Mouse (Mus musculus) frontal cortex, adult (tissue): ENCODE data around the gene Tbx18.
A peak's percentile ranks its signal among the peaks of the same experiment; 100 is the strongest.

Experiments used
- ATAC-seq: cut with Nextera tagmentation; 2 replicates; pipeline ENCODE4 v1.9.2; 2017; ENCODE audit warnings: mild to moderate bottlenecking, moderate library complexity, mixed read lengths; ENCODE audit not compliant: low TSS enrichment

Gene Tbx18

DNA sequence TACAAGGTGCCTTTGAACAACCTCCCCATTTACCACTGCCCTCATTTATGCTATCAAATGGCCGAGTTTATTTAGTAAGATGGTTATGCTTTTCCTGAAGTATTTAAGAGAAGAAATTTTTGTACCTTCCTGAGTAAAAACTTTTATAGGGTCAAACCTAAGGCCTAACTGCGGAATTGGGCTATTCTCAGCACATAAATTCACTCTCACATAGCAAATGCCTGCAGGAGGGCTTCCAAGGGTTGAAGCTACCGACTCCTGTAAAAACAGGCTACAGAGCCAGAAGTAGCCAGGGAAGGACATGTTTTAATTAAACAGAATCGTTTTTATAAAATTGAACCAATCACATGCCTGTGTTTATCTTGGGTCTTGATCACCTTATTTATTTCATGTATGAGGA is 20.7 kb downstream of the Tbx18 start:
- no peak for ATAC-seq

DNA sequence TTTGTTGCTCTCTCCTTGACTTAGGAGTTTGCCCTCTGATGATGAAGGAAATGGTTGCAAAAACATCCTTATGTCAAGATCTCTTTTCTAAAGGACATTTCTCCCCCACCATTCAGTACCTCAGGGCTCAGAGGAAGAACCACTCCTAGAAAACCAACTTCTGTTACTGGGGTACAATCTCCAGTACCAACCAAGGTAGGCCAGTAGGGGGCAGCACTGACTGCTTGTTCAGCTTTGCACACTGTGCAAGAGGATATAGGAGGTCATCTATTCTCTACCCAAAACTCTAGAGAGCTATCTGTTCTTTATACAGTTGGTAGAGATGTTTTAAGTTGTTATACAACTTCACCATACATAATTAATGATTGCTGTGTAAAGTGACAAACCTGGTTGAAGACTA is 22.9 kb downstream of the Tbx18 start:
- peak; percentile 74 for ATAC-seq

DNA sequence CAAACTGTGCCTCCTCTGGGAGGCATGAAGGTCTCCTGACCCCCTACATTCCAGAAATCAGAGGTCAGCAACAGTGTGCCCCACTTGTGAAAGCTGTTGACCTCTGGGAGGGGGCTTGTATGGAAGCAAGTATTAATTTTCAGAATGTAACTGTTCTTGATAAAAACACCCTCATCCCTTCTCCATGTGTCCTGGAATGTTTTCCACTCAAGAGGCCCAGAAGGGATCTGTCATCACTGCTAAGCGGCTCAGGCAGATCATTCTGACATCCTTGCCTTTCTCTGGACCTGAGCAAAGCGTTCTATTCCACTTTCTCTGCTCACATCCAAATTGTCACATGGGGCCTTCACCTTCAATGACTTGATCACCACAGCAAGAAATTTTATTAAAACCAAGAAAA is 28.8 kb downstream of the Tbx18 start:
- ATAC-seq: no peak

DNA sequence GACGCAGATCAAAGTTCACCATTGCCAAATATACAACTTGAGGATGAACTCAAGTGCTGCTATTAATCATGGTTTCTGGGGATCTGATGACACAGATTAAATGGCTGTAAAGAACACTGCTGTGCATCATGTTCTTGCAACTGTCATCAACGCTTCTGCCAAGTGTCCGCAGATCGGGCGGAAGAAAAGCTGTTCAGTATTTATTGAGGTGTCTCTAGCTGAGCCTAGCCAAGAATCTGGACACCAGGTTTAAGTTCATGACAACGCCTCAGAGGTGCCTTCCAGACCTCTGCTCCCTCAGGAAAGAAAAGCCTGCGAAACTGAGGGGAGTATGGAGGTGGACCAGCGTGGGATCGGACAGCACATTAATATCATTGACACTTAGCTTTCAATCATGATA is 44.1 kb downstream of the Tbx18 start:
- no peak for ATAC-seq

DNA sequence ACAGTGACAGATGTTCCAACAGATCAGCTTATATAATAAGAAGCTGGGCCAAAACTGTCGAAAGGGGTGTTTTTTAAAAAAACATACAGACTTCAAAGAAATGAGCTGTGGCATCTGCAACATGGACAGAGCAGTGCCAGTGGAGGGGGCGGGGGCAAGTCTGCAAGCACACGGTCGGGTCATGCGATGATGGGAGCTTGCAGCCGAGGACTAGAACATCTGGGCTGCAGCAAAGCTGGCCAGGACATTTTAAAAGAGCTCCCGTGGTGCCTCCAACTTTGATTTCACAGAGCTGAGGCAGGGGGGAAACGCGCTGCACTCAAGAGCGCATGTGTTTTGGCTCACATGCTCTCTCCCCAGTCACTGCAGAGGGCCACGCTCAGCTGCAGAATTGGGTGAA is 48.8 kb downstream of the Tbx18 start:
- no peak for ATAC-seq
